Mouse (Mus musculus) bone marrow macrophage, adult 2 months (primary cell): ENCODE data around the gene Btn2a2.

ENCODE experiments used
- CTCF ChIP-seq: IDR thresholded peaks from 2 replicates; pipeline ENCODE4 v1.5.1; 2012; ENCODE audit warnings: low read depth, mild to moderate bottlenecking, low read length, moderate library complexity
- POLR2A ChIP-seq: IDR thresholded peaks from 2 replicates; pipeline ENCODE4 v1.6.1; 2012; ENCODE audit warnings: mild to moderate bottlenecking, low read depth, low read length, borderline replicate concordance

- TF ChIP-seq POLR2A (no peak), CTCF (no peak)
These were observed 37.2 kb upstream of the Btn2a2 start for GRCm38 (mm10) chr13:23525901-23526300.
